Mouse (Mus musculus) limb, embryonic 13.5 days (tissue): ENCODE measurements at regions not wholly inside any gene's neighbourhood (a gene's known extent, or its start where the extent isn't known, plus 50 kb on each side); places are given as distances from the start of the nearest gene placed in this dataset.

Experiments used
- ATAC-seq: fragments of 200-750 bp; cut with Nextera tagmentation; 2 replicates; pipeline ENCODE4 v1.8.0; 2017; ENCODE audit warnings: low read depth, moderate number of reproducible peaks, moderate TSS enrichment; ENCODE audit not compliant: low FRiP score
- H3K27ac ChIP-seq: fragments of 300-500 bp; sonication (generic); 2 replicates; pipeline ENCODE4 v1.5.1; 2015; ENCODE audit warnings: inconsistent platforms, mild to moderate bottlenecking, moderate library complexity
- H3K27me3 ChIP-seq: fragments of 300-500 bp; sonication (generic); 2 replicates; pipeline ENCODE4 v1.6.1; 2015; ENCODE audit warnings: mild to moderate bottlenecking, inconsistent platforms
- H3K36me3 ChIP-seq: fragments of 300-500 bp; sonication (generic); 2 replicates; pipeline ENCODE4 v1.6.1; 2015; ENCODE audit warnings: inconsistent platforms, mild to moderate bottlenecking, moderate library complexity
- H3K4me1 ChIP-seq: fragments of 300-500 bp; sonication (generic); 2 replicates; pipeline ENCODE4 v1.6.1; 2015; ENCODE audit warnings: inconsistent platforms
- H3K4me2 ChIP-seq: fragments of 300-500 bp; sonication (generic); replicated peaks from 2 replicates; pipeline ENCODE4 v1.6.1; 2015; ENCODE audit warnings: inconsistent platforms, mild to moderate bottlenecking, moderate library complexity
- H3K4me3 ChIP-seq: fragments of 300-500 bp; sonication (generic); 2 replicates; pipeline ENCODE4 v1.5.1; 2015; ENCODE audit warnings: moderate library complexity, mild to moderate bottlenecking, inconsistent platforms
- H3K9ac ChIP-seq: fragments of 300-500 bp; sonication (generic); 2 replicates; pipeline ENCODE4 v1.6.1; 2015; ENCODE audit warnings: mild to moderate bottlenecking, inconsistent platforms
- H3K9me3 ChIP-seq: fragments of 300-500 bp; sonication (generic); 2 replicates; pipeline ENCODE4 v1.6.1; 2016; ENCODE audit warnings: inconsistent platforms
- WGBS: fragments of 180-500 bp; shearing (Covaris S2); methylation state at CpG from one replicate; pipeline ENCODE4 v1.1.7; 2015; 5-methylcytosine and 5-hydroxymethylcytosine counted together

DNA sequence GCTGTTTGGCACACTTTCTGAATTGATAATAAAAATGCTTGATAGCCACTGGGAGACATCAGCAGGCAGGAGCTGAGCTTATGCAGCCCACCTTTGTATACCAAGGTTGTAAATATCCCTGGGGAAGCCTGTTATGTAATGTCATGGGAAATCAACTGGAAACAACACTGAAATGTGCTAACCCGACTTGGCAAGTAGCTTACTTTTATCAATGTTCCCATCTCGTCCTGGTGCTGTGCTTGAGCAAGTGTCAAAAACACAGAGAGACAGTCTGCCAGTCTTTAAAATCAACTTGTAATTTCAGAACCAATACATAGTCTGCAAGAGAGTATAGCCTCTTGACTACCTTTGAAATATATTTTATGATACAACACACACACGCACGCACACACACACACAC lies 391.7 kb upstream of the Fam241a start:
- Histone ChIP-seq H3K9ac (no peak overlapping the region), H3K4me3 (no peak overlapping the region), H3K4me2 (no peak overlapping the region), H3K27me3 (peaks cover 9% of the 10 kb centered on the region; the same call in 1 of the 2 replicates), H3K4me1 (no peaks in the 10 kb centered on the region; the same call in 1 of the 2 replicates), H3K36me3 (no peaks in the 10 kb centered on the region), H3K9me3 (no peaks in the 10 kb centered on the region), H3K27ac (no peak overlapping the region)
- ATAC-seq, result no peak
- 62% methylated on average over 4 of the region's 4 CpGs for WGBS

DNA sequence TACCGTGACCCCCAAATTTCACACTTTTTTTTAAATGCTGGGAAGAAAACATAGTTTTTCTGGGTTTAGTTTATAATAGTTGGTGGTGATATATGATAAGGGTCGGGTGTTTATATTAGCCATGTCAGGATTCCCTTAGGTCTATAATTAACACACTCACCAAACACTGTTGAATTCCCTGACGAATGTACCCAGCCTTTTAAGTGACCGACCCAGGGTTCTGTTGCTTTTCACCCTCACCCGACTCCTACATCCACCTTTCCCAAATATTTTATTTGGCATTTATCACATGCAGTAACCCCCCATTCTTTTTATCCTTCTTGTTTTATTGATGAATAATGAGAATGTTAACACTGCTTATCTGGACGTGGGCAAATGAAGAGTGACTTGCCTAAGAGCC lies 389.1 kb upstream of the Fam241a start:
- Histone ChIP-seq H3K27ac (no peak overlapping the region), H3K9me3 (no peaks in the 10 kb centered on the region), H3K36me3 (no peaks in the 10 kb centered on the region), H3K27me3 (0 out of 2 replicates have a peak, but pooled peaks cover 5% of the 10 kb centered on the region), H3K4me1 (no peaks in the 10 kb centered on the region; the same call in 1 of the 2 replicates), H3K4me2 (no peak overlapping the region), H3K4me3 (no peak overlapping the region), H3K9ac (no peak overlapping the region)
- 63% methylated on average over 6 of the region's 6 CpGs for WGBS
- no peak for ATAC-seq

DNA sequence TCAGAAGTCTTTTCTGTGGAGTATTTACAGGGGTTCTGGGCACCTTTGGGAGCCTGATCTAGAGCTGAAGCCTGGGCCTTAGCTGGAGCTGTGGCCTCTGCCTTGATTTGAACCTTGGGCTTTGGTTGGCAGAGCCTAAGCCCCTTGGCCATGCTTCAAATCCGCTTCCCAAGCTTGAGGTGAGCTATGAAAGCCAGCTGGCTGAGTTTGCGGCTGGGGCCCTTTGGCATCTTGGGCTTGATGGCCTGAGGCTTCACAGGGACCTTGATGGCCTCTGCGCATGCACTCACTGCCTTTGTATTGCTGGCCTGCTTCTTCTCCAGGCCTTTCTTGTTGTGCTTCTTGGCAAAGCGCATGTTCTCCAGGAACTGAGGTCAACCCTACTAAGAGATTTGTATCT lies 384.5 kb upstream of the Fam241a start:
- no peak overlapping the region for H3K9ac ChIP-seq
- no peak overlapping the region for H3K4me3 ChIP-seq
- no peaks in the 10 kb centered on the region for H3K9me3 ChIP-seq
- no peaks in the 10 kb centered on the region for H3K36me3 ChIP-seq
- H3K27me3 ChIP-seq, result no peaks in the 10 kb centered on the region
- H3K4me2 ChIP-seq, result no peak overlapping the region
- no peaks in the 10 kb centered on the region for H3K4me1 ChIP-seq
- no peak for ATAC-seq
- WGBS, result 82% methylated on average over 4 of the region's 4 CpGs
- H3K27ac ChIP-seq, result no peak overlapping the region

DNA sequence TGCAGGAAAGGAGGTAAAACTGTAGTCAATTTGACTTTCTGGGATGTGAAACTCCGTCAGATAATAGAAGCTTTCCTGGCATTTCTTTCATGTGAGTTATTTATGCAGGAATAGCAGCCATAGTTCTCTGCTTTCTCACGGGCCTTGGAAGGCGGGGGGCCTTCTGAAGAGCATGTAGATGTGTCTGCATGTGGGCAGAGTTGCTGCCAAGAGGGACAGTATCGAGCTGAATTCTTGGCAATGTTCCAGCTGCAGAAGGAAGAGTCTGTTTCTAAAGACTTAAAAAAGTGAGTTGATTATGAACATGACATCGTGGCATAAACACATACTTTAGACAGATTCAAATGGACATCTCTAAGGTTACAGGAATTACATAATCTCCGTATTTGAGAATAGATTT lies 374.5 kb upstream of the Fam241a start:
- Histone ChIP-seq H3K4me1 (no peaks in the 10 kb centered on the region), H3K9me3 (no peaks in the 10 kb centered on the region), H3K36me3 (no peaks in the 10 kb centered on the region), H3K27me3 (no peaks in the 10 kb centered on the region), H3K9ac (no peak overlapping the region), H3K4me2 (no peak overlapping the region), H3K27ac (no peak overlapping the region), H3K4me3 (no peak overlapping the region)
- no peak for ATAC-seq
- 59% methylated on average over 6 of the region's 6 CpGs for WGBS

DNA sequence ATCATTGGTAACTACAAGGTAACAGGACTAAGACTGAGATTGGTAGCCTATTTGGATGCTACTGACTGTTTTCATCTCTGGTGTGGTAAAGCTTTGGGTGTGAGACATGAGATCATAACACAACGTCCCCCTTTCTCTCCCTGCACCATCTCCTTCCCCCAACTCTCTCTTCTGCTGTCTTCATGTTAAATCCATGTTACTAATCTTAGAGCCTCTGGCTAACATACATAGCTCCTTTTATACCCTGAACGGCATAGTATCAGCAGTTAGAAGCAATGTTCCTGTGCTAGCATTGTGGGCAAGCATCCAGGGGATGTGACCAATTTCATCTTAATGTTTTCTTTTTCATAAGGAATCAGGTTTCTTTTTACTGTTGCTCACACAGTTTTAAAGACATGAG lies 365.1 kb upstream of the Fam241a start:
- Histone ChIP-seq H3K36me3 (no peaks in the 10 kb centered on the region), H3K4me2 (no peak overlapping the region), H3K4me1 (no peaks in the 10 kb centered on the region), H3K27me3 (no peaks in the 10 kb centered on the region), H3K4me3 (no peak overlapping the region), H3K9me3 (no peaks in the 10 kb centered on the region), H3K27ac (no peak overlapping the region), H3K9ac (no peak overlapping the region)
- 70% methylated on average over 2 of the region's 2 CpGs for WGBS
- no peak for ATAC-seq

DNA sequence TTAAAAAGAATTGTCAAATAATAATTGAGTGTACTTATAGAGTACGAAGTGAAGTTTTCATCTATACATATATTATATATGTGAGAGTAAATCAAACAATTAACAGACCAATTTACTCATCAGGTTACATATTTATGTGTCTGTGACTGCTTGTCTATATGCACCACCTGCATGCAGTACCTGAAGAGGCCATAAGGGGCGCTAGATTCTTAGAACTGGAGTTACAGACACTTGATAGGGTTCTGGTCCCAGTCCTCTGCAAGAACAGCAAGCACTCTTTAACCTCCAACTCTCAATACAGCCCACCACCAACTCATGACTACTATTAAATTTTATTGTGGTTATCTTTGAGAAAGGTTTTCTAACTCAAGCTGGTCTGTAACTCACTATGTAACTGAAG lies 351.7 kb upstream of the Fam241a start:
- Histone ChIP-seq H3K9me3 (no peaks in the 10 kb centered on the region), H3K4me1 (no peaks in the 10 kb centered on the region), H3K4me2 (no peak overlapping the region), H3K36me3 (no peaks in the 10 kb centered on the region), H3K27ac (no peak overlapping the region), H3K9ac (no peak overlapping the region), H3K27me3 (no peaks in the 10 kb centered on the region), H3K4me3 (no peak overlapping the region)
- no peak for ATAC-seq
- 65% methylated on average over 2 of the region's 2 CpGs for WGBS

DNA sequence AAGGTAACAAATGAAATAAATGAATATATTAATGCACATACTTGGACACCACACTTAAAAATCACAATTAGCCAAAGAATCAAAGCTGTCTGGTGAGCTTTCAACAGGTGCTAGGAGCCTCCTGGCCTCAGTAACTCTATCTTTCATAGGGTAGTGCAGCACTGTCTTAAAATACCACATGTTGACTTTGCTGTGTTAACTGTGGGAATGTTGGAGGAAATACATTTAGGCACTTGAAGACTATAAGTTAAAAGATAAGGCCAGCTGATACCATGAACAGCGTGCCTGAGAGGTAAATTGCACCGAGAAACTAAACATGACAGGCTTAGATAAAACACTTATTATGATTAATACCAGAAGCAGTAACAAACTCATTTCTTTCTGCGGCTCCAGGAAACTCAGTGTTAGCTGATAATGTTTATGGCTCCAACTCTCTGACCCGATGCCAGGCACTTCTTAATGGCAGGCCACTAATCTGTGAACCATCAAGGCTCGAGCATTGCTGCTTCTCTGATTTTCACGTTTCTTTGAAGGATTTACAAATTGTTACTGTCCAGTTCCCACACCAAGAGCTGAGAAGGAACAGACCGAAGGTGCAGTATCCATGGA lies 343.8 kb upstream of the Fam241a start:
- Histone ChIP-seq H3K27ac (no peak overlapping the region), H3K27me3 (no peaks in the 10 kb centered on the region), H3K4me2 (no peak overlapping the region), H3K4me1 (no peaks in the 10 kb centered on the region), H3K9me3 (no peaks in the 10 kb centered on the region), H3K4me3 (no peak overlapping the region), H3K36me3 (no peaks in the 10 kb centered on the region), H3K9ac (no peak overlapping the region)
- no peak for ATAC-seq
- WGBS, result 39% methylated on average over 7 of the region's 7 CpGs

DNA sequence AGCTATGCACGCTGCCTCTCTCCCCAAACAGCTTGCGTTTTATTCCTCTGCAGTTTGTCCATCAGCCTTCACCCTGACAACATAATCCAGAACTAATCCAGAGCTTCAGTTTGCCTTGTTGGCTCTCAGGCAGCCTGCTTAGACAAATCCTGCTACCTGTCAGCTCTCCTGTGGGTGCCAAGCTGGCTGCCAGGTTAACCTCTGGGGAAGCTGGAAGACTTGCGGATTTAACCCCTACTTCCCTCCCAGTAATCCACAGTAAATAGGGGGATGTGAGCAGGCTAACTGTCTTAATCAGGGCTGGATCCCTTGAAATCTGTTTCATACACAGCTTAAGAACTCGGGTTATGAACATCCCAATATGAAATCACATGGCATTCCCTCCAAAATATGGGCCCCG lies 334.3 kb upstream of the Fam241a start:
- Histone ChIP-seq H3K27me3 (no peaks in the 10 kb centered on the region), H3K4me3 (no peak overlapping the region), H3K4me2 (no peak overlapping the region), H3K27ac (no peak overlapping the region), H3K9me3 (no peaks in the 10 kb centered on the region), H3K36me3 (no peaks in the 10 kb centered on the region), H3K9ac (no peak overlapping the region), H3K4me1 (no peaks in the 10 kb centered on the region)
- WGBS, result 75% methylated on average over 5 of the region's 5 CpGs
- ATAC-seq, result no peak

DNA sequence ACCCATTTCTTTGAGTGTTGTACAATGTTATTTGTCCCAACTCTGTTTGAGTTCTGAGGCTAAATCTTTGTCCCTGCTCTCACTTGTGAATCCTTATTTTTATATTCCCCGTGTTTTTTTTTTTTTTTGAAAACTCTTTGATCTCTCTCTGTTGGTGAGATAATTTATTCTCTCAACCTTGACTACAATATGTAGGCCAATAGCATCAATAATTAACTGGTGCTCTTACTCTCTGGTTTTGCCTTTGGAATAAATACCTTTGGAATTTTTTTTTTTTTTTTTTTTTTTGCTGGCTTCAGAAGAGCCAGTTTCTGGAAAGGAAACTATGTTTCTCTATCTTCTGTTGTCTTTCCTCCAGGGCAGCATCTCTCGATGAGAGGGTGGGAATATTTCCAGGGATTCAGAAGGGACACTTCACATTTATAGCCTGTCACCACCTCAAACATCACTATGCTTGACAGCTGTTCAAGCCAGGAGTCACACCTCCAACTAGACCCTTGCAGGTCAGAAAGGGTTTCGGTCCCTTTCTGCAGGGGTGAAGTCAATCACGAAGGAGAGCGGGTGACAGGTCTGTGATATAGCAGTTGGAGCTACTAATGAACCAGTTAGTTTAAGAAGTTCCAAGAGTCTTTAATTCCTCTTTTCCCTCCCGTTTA lies 330.9 kb upstream of the Fam241a start:
- H3K4me2 ChIP-seq, result no peak overlapping the region
- no peak overlapping the region for H3K9ac ChIP-seq
- no peak overlapping the region for H3K4me3 ChIP-seq
- H3K9me3 ChIP-seq, result no peaks in the 10 kb centered on the region
- H3K27me3 ChIP-seq, result no peaks in the 10 kb centered on the region
- ATAC-seq, result no peak
- WGBS, result 56% methylated on average over 6 of the region's 6 CpGs
- no peaks in the 10 kb centered on the region for H3K36me3 ChIP-seq
- H3K27ac ChIP-seq, result no peak overlapping the region
- H3K4me1 ChIP-seq, result 0 out of 2 replicates have a peak, but pooled peaks cover 3% of the 10 kb centered on the region

DNA sequence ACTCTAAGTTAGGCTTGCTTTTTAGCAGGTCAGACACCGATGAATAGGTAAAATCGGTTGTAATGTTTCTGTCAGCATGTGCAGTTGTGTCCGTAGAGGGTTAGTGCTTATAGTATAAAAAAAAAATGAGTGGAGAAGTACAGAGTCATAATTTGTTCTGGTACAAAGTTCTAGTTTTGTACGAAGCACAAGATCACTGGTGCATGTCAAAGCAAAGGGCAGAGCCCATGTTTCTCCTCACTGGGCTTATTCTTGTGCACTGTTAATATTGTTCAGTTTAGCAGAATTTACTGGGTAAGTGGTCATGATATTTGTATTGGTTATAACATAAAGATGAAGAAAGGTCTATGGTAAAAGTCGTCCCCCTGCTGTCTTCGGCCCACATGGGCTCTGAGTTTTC lies 330.4 kb upstream of the Fam241a start:
- no peaks in the 10 kb centered on the region for H3K27me3 ChIP-seq
- H3K36me3 ChIP-seq, result no peaks in the 10 kb centered on the region
- H3K9ac ChIP-seq, result no peak overlapping the region
- no peaks in the 10 kb centered on the region for H3K9me3 ChIP-seq
- H3K4me1 ChIP-seq, result 0 out of 2 replicates have a peak, but pooled peaks cover 3% of the 10 kb centered on the region
- no peak for ATAC-seq
- H3K27ac ChIP-seq, result no peak overlapping the region
- no peak overlapping the region for H3K4me3 ChIP-seq
- 85% methylated on average over 6 of the region's 6 CpGs for WGBS
- no peak overlapping the region for H3K4me2 ChIP-seq

DNA sequence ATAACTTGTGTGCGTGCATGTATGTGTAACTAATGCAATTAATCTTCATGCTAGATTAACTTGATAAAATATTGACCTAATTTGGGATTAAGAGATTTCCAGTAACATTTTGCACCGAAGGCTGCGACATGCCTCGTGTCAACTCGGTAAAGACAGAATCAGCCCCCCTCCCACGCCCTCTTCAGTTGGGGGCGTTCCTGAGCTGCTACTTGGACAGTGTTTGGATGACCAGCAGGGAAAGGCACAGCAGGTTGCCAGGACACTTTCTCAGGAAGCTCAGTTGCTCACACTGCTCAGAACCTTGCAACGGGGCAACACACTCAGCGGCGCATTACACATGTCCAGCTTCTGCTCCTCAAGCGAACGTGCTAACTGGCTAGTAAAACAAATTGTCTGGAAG lies 326.2 kb upstream of the Fam241a start:
- H3K27ac ChIP-seq, result no peak overlapping the region
- no peaks in the 10 kb centered on the region for H3K9me3 ChIP-seq
- H3K4me1 ChIP-seq, result 0 out of 2 replicates have a peak, but pooled peaks cover 3% of the 10 kb centered on the region
- no peak for ATAC-seq
- no peak overlapping the region for H3K4me2 ChIP-seq
- 54% methylated on average over 12 of the region's 12 CpGs for WGBS
- H3K9ac ChIP-seq, result no peak overlapping the region
- H3K4me3 ChIP-seq, result no peak overlapping the region
- no peaks in the 10 kb centered on the region for H3K27me3 ChIP-seq
- no peaks in the 10 kb centered on the region for H3K36me3 ChIP-seq

DNA sequence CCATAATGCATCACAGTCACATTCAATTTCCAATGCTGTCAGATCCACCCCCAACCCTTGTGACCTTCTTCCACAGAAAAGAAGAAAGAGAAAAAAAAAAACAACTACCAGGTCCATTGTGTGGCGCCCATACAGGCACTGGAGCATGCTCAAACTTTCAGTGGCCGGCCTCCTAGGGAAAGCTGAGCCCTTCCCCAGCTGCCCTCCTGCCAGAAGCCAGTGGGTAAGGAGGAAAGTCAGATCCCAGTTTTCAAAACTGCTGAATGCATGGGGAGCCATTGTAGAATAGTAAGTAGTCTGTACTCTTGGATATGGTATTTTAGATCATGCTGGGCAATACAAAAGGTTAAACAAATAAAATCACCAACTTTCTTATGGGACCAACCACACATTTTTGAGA lies 325.5 kb upstream of the Fam241a start:
- no peak for ATAC-seq
- Histone ChIP-seq H3K27me3 (no peaks in the 10 kb centered on the region), H3K4me2 (no peak overlapping the region), H3K9me3 (no peaks in the 10 kb centered on the region), H3K9ac (no peak overlapping the region), H3K27ac (no peak overlapping the region), H3K4me3 (no peak overlapping the region), H3K4me1 (0 out of 2 replicates have a peak, but pooled peaks cover 3% of the 10 kb centered on the region), H3K36me3 (no peaks in the 10 kb centered on the region)
- 82% methylated on average over 2 of the region's 2 CpGs for WGBS
